13 mouse cellular contexts compared by ENCODE assay signal in genomic region chr1:131280280-131280679, GRCm38 (mm10). TPM values are rescaled to one million over a fixed set of nuclear protein-coding genes. Genes with fewer than 3 reads are reported as not detected.
DNase-seq lines count a peak whose midpoint lies in the region; ATAC-seq and TF ChIP-seq lines count a peak whose summit lies in the region.
"Had no signal": no experiment of that assay in that cellular context is flagged by ENCODE, and none has a peak within 500 bp of the region (broad histone marks: within the 10 kb centered on the region; RNA-seq: fewer than 3 reads in every experiment).

No protein-coding gene starts in this region.

- no peak for TF ChIP-seq POLR2A in kidney, adult 2 months (IDR thresholded peaks at IDR 0.05; ENCODE audit: low read depth, low read length)
- no peak for TF ChIP-seq POLR2A in MEL (IDR thresholded peaks at IDR 0.05; ENCODE audit: control insufficient read depth in 1 of 2, insufficient read depth in 1 of 2, low read depth in 1 of 2, low read length in 2 of 2, poor library complexity in 1 of 2)
- no peak for TF ChIP-seq POLR2A in thymus, adult 2 months (IDR thresholded peaks at IDR 0.05; ENCODE audit: control insufficient read depth, extremely low read depth, insufficient read depth, low read length, poor library complexity)

- H3K4me3 ChIP-seq in kidney, postnatal 0 days (replicated peaks; ENCODE audit: low read depth, low read length), result no peak overlapping the region
- no peak overlapping the region for H3K4me3 ChIP-seq in kidney, adult 2 months (ENCODE audit: insufficient read depth, low read depth, low read length)
- H3K4me3 ChIP-seq in MEL (ENCODE audit: control insufficient read depth in 1 of 2, insufficient read depth in 1 of 2, low read depth in 2 of 2, low read length in 2 of 2), result peak overlapping the region in 1 of 2 experiments; percentile 57; a peak in 1 of 4 replicates
- no peak overlapping the region for H3K4me3 ChIP-seq in thymus, adult 2 months (ENCODE audit: control insufficient read depth, insufficient read depth, low read length)
- H3K4me3 ChIP-seq: hindbrain, embryonic 15.5 days; midbrain, embryonic 12.5 days had no signal

- H3K9ac ChIP-seq in kidney, postnatal 0 days (ENCODE audit: low read depth, low read length), result no peak overlapping the region
- H3K9ac ChIP-seq in MEL (ENCODE audit: control insufficient read depth, low read depth, low read length, poor library complexity, severe bottlenecking), result no peak overlapping the region
- H3K9ac ChIP-seq: hindbrain, embryonic 15.5 days; lung, embryonic 14.5 days; midbrain, embryonic 12.5 days had no signal

- DNase-seq in kidney, postnatal 0 days (ENCODE audit: low spot score), result no peak
- no peak for DNase-seq in kidney, adult 2 months
- DNase-seq in MEL (ENCODE audit: low read depth, low spot score), result peak; percentile 60
- peak; percentile 47 for DNase-seq in thymus, adult 2 months
- DNase-seq in adrenal gland, postnatal 4 days (ENCODE audit: low spot score in 2 of 2), result no peak
- DNase-seq in lung, postnatal 4 days, result no peak
- DNase-seq: cerebellum, postnatal 25 days; lung, embryonic 14.5 days had no signal

- H3K27ac ChIP-seq in kidney, postnatal 0 days, result no peak overlapping the region
- H3K27ac ChIP-seq in kidney, adult 2 months (ENCODE audit: insufficient read depth, low read depth, low read length), result no peak overlapping the region
- H3K27ac ChIP-seq in MEL (ENCODE audit: control insufficient read depth, low read depth, low read length), result no peak overlapping the region
- H3K27ac ChIP-seq in thymus, adult 2 months (ENCODE audit: control insufficient read depth, insufficient read depth, low read length), result peak overlapping the region; percentile 96; the same call in 1 of the 2 replicates
- H3K27ac ChIP-seq: hindbrain, embryonic 15.5 days; midbrain, embryonic 12.5 days had no signal

- no peak overlapping the region for H3K4me2 ChIP-seq in kidney, postnatal 0 days (ENCODE audit: low read length)
- H3K4me2 ChIP-seq: hindbrain, embryonic 15.5 days; midbrain, embryonic 12.5 days had no signal

- H3K9me3 ChIP-seq in kidney, postnatal 0 days (replicated peaks; ENCODE audit: low read length), result no peaks in the 10 kb centered on the region
- no peaks in the 10 kb centered on the region for H3K9me3 ChIP-seq in MEL (replicated peaks; ENCODE audit: insufficient read depth, low read length)
- H3K9me3 ChIP-seq: heart, embryonic 10.5 days; hindbrain, embryonic 15.5 days; midbrain, embryonic 12.5 days had no signal

- TF ChIP-seq CTCF in kidney, postnatal 0 days (IDR thresholded peaks at IDR 0.05; ENCODE audit: low read depth), result peak; percentile 32; the same call in 1 of the 2 replicates
- no peak for TF ChIP-seq CTCF in kidney, adult 2 months (conservative IDR thresholded peaks at IDR 0.05; ENCODE audit: insufficient read depth, insufficient read length, low read depth, low read length)
- peak; percentile 19 to 29 (median 20); a peak in 3 of 6 replicates for TF ChIP-seq CTCF in MEL (IDR thresholded peaks at IDR 0.05 in 2 of 3, conservative IDR thresholded peaks at IDR 0.05 in 1 of 3; ENCODE audit: control insufficient read depth in 1 of 3, insufficient read depth in 1 of 3, low read depth in 2 of 3, low read length in 3 of 3, poor library complexity in 1 of 3, severe bottlenecking in 1 of 3)
- TF ChIP-seq CTCF in thymus, adult 2 months (IDR thresholded peaks at IDR 0.05; ENCODE audit: borderline replicate concordance, control insufficient read depth, extremely low read depth, insufficient read depth, low read length, poor library complexity), result no peak

- H3K36me3 ChIP-seq in kidney, postnatal 0 days (ENCODE audit: insufficient read depth, low read length), result no peaks in the 10 kb centered on the region
- H3K36me3 ChIP-seq in kidney, adult 2 months (ENCODE audit: control insufficient read depth, insufficient read depth, low read length), result no peaks in the 10 kb centered on the region
- H3K36me3 ChIP-seq in MEL (ENCODE audit: control insufficient read depth in 1 of 2, insufficient read depth in 2 of 2, low read length in 2 of 2), result peaks cover 0 to 6% of the 10 kb centered on the region in 2 experiments; a peak in 2 of 4 replicates
- no peaks in the 10 kb centered on the region; the same call in 1 of the 2 replicates for H3K36me3 ChIP-seq in thymus, adult 2 months (ENCODE audit: control insufficient read depth, insufficient read depth, low read length)
- H3K36me3 ChIP-seq: heart, embryonic 10.5 days; hindbrain, embryonic 15.5 days; midbrain, embryonic 12.5 days had no signal

- no peak for ATAC-seq in kidney, postnatal 0 days (replicated peaks; ENCODE audit: low FRiP score, low read depth)
- ATAC-seq in megakaryocyte, adult 5-6 weeks (ENCODE audit: poor library complexity, severe bottlenecking), result 0 out of 2 replicates have a peak, but pooled peaks have one; percentile 17
- no peak for ATAC-seq in erythroblast, adult 5-6 weeks (replicated peaks; ENCODE audit: low FRiP score, poor library complexity, severe bottlenecking)

- H3K4me1 ChIP-seq in kidney, postnatal 0 days (replicated peaks; ENCODE audit: insufficient read depth, low read length), result no peaks in the 10 kb centered on the region
- H3K4me1 ChIP-seq in kidney, adult 2 months (ENCODE audit: control insufficient read depth, insufficient read depth, low read length), result no peaks in the 10 kb centered on the region
- H3K4me1 ChIP-seq in MEL (ENCODE audit: control insufficient read depth in 1 of 2, insufficient read depth in 2 of 2, low read length in 2 of 2), result peaks cover 0 to 15% of the 10 kb centered on the region in 2 experiments; a peak in 3 of 4 replicates
- H3K4me1 ChIP-seq in thymus, adult 2 months (replicated peaks; ENCODE audit: control insufficient read depth, insufficient read depth, low read length), result peaks cover 36% of the 10 kb centered on the region
- H3K4me1 ChIP-seq: midbrain, embryonic 12.5 days had no signal

- TF ChIP-seq EP300 in MEL (IDR thresholded peaks at IDR 0.05; ENCODE audit: low read depth in 1 of 2, low read length in 2 of 2), result no peak

- WGBS in kidney, postnatal 0 days, result 45% methylated on average over 3 of the region's 3 CpGs
- WGBS in kidney, adult 2 months, result 54% methylated on average over 3 of the region's 3 CpGs
- WGBS in thymus, adult 2 months, result 23% methylated on average over 3 of the region's 3 CpGs

- H3K79me2 ChIP-seq in MEL (ENCODE audit: control insufficient read depth, insufficient read depth, low read length, poor library complexity), result no peaks in the 10 kb centered on the region

- H3K27me3 ChIP-seq in kidney, postnatal 0 days (ENCODE audit: insufficient read depth, low read length), result no peaks in the 10 kb centered on the region
- H3K27me3 ChIP-seq in kidney, adult 2 months (replicated peaks; ENCODE audit: control insufficient read depth, insufficient read depth, low read length), result no peaks in the 10 kb centered on the region
- H3K27me3 ChIP-seq in MEL (ENCODE audit: control insufficient read depth in 1 of 2, insufficient read depth in 2 of 2, low read length in 2 of 2), result no peaks in the 10 kb centered on the region
- H3K27me3 ChIP-seq in thymus, adult 2 months (ENCODE audit: control insufficient read depth, insufficient read depth, low read length), result no peaks in the 10 kb centered on the region
- H3K27me3 ChIP-seq: hindbrain, embryonic 15.5 days; midbrain, embryonic 12.5 days had no signal

- no peak for TF ChIP-seq RAD21 in MEL (IDR thresholded peaks at IDR 0.05; ENCODE audit: low read depth, low read length)

TF ChIP-seq in MEL, 35 proteins besides CTCF, POLR2A, EP300 and RAD21:
- TF ChIP-seq UBTF (IDR thresholded peaks at IDR 0.05; ENCODE audit: borderline replicate concordance, insufficient read depth, low read depth, low read length) (no peak), JUND (IDR thresholded peaks at IDR 0.05; ENCODE audit: low read depth, low read length) (no peak), ZMIZ1 (IDR thresholded peaks at IDR 0.05; ENCODE audit: low read depth, low read length) (no peak), CHD2 (IDR thresholded peaks at IDR 0.05; ENCODE audit: low read length) (no peak), TBP (IDR thresholded peaks at IDR 0.05; ENCODE audit: low read depth, low read length) (no peak), HCFC1 (IDR thresholded peaks at IDR 0.05; ENCODE audit: low read depth, low read length) (no peak), ELF1 (IDR thresholded peaks at IDR 0.05; ENCODE audit: low read depth, low read length) (no peak), MAZ (IDR thresholded peaks at IDR 0.05; ENCODE audit: low read depth, low read length) (no peak), KAT2A (conservative IDR thresholded peaks at IDR 0.05; ENCODE audit: low read depth, low read length) (no peak), E2F4 (IDR thresholded peaks at IDR 0.05; ENCODE audit: borderline replicate concordance, low read depth, low read length) (no peak)

RNA-seq across cellular contexts. Expression of gene Ikbke, which starts 0.9 kb away (rescaled TPM):
- 3.0 TPM in 2 replicates for polyA plus RNA-seq in kidney, postnatal 0 days (2015; fragmentation: Nextera tagmentation; extraction: Ambion mirVana)
- 7.6 and 10.5 TPM in 2 replicates for polyA plus RNA-seq in kidney, adult 2 months (2012; rRNA removed)
- total RNA-seq in MEL (2012; rRNA removed), result 3.5 and 4.0 TPM in 2 replicates
- 1 to 10 TPM in 1 of 2 experiments, not detected in 1; 7.2 TPM for polyA plus RNA-seq in MEL (2012; ENCODE audit: insufficient read depth in 1 of 2, insufficient read length in 2 of 2, low read depth in 1 of 2, low replicate concordance in 2 of 2, missing spikeins in 1 of 2)
- total RNA-seq in megakaryocyte, adult 5-6 weeks (2015), result 18.6 and 28.4 TPM in 2 replicates
- total RNA-seq in megakaryocyte, adult 5-6 weeks (2017), result 24.1 and 24.9 TPM in 2 replicates
- polyA plus RNA-seq in thymus, adult 2 months (2012; rRNA removed), result 118 and 129 TPM in 2 replicates
- 6.3 and 6.5 TPM in 2 replicates for total RNA-seq in erythroblast, adult 5-6 weeks (2015; ENCODE audit: low replicate concordance)
- total RNA-seq in erythroblast, adult 5-6 weeks (2017; ENCODE audit: low replicate concordance), result 5.2 and 7.0 TPM in 2 replicates
- total RNA-seq in adrenal gland, postnatal 4 days (2021), result 10 to 100 TPM; 19.5 to 20.0 TPM

RNA-seq across cellular contexts. Expression of gene Rassf5, which starts 35.2 kb away (rescaled TPM):
- polyA plus RNA-seq in kidney, postnatal 0 days (2015; fragmentation: Nextera tagmentation; extraction: Ambion mirVana), result 3.4 and 3.8 TPM in 2 replicates
- polyA plus RNA-seq in kidney, adult 2 months (2012; rRNA removed), result 3.8 and 5.7 TPM in 2 replicates
- 14.2 and 14.8 TPM in 2 replicates for total RNA-seq in MEL (2012; rRNA removed)
- 10 to 100 TPM in 1 of 2 experiments, not detected in 1; 28.8 TPM for polyA plus RNA-seq in MEL (2012; ENCODE audit: insufficient read depth in 1 of 2, insufficient read length in 2 of 2, low read depth in 1 of 2, low replicate concordance in 2 of 2, missing spikeins in 1 of 2)
- total RNA-seq in megakaryocyte, adult 5-6 weeks (2015), result 81.7 and 97.9 TPM in 2 replicates
- 99.6 and 110 TPM in 2 replicates for total RNA-seq in megakaryocyte, adult 5-6 weeks (2017)
- polyA plus RNA-seq in thymus, adult 2 months (2012; rRNA removed), result 95.3 and 98.8 TPM in 2 replicates
- total RNA-seq in erythroblast, adult 5-6 weeks (2015; ENCODE audit: low replicate concordance), result 18.8 and 30.7 TPM in 2 replicates
- 11.7 and 15.2 TPM in 2 replicates for total RNA-seq in erythroblast, adult 5-6 weeks (2017; ENCODE audit: low replicate concordance)
- 10 to 100 TPM; 11.1 to 14.1 TPM for total RNA-seq in adrenal gland, postnatal 4 days (2021)

Comparison
In these comparisons a context has a peak if more than half of its experiments do, and no peak if none do; other contexts are left out.
1. CTCF ChIP-seq: peak in kidney, postnatal 0 days (single experiment) and MEL (3 of 3); none in kidney, adult 2 months (single experiment) and thymus, adult 2 months (single experiment).
2. DNase-seq: peak in MEL (single experiment) and thymus, adult 2 months (single experiment); none in kidney, postnatal 0 days (single experiment), kidney, adult 2 months (single experiment), adrenal gland, postnatal 4 days (0 of 2) and lung, postnatal 4 days (0 of 2).